Mouse (Mus musculus): ENCODE data around the gene Spx.

The Spx gene

DNA sequence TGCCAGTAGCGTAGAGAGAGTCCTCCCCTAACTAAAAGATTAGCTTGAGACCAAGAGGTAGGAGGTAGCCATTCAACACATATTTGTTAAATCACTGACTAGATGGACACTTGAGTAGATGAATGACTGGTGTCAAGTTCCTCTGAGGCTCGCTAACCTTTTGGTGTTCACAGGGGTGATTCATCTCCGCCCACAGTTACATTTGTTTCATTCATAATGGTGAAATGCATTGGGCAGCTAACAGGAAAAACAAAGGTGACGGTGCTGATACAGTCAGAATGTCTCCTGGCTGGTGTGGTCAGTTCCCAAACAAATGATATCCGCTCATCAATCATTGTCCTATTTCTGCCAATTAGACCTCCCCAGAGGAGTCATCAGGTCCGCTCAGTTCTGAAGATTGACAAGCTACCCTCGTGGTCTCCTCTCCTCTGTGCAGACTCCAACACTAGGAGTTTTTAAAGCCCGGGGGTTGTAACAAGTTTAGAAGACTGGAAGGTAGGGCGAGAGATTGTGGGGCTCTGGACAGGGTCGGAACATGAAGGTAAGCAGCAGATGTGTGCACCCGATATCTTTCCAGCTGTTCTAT, at the start of gene Spx:
TSS of gene Spx (plus strand) at position 536 of the 586 bp plus-strand sequence.
- CTCF ChIA-PET = no interaction called here

DNA sequence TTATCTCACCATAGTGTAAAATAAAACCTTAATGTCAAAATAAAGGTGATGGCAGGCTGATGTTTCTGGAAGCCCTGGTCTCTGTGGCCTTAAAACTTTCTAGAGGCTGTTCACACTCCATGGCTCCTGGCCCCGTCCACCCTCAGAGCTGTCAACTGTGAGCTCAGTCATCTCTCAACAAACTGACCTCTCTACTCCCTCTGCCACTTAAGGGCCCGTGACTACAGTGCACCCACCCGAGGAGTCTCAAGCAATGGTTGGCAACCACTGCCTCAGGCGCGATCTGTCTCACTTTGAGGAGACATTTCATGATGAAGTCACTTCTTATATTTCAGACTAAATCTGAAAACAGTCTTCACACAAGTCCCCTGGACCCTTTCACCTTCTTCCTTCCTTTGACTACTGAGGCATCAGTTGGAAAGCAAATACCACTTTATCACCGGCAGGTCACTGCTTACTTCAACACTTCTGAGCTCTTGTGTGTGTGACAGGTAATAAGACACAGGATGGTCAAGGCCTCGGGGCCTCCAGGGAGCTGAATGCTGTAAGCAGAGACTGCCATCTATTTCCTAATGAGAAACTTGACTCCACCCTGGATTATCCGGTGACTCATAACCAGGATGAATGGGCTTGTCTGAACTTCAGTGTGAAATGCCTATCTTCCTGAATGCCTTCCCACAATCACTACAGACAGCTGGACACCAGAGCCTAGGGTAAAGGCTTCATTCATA, 47.3 kb upstream of the Spx start:
- CTCF ChIA-PET = no interaction called here

DNA sequence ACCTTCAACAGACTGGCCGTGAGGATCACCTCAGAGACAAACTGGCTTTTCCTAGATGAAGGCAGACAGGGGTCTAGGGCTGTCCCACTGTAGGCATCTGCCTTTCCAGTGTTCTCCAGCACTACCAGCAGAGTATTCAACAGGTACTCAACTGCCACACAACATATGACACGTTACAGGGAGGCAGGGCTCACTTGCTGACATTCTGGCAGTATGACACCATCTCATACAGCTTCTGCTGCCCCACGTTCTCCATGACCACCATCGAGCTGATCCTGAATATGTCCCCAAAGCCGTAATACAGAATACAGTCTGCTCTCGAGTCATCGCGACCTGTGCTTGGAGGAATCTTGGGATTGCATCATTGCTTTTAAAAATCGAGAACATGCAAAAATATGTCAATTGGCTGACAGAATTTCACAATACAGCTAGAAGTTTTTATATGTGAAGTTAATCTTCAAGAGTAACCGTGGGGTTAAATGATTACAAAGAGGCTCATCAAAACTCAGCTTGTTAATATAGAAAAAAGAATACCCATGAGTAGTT, 46.7 kb upstream of the Spx start:
- CTCF ChIA-PET = interaction anchor here (0.7 kb wide), 1 partner anchor 24 kb away, joined by 3 read pairs; no protein-coding TSS in a partner anchor

DNA sequence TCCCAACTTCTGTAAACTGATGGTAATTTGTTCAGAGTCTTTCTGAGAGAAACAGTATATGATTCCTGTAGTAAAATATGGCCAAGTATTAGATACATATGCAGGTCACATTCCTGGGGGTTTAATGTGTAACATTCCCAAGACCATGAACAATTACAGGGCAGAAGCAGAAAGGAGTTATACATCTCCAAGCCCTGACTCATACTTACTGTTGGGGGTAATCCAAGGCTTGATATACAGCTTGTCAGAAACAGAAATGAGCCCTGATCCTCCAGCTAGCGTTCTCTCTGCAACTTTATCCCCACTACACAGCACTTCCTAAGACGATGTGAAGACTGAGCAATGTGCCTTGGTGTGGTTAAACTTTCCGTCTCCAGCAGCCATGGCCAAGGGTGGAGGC, 45.7 kb upstream of the Spx start:
- CTCF ChIA-PET = no interaction called here

DNA sequence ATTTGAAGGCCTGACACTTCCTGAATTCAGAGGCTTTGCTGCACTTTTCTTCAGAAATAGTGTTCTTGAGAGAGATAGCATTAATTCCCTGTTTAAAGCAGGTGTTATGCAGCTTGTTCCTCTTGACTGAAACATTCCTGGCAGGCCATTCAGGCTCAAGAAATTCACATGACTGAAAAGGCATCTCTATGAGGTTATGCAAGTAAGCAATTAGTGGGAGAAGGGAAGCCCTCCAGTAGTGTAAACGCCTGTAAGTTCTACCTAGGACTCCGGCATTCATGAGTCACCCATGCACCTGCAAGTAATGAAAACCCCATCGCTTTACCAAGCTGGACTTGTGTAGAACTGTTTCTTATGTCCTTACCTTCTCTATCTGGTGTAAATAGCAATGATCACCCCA, 43.7 kb upstream of the Spx start:
- CTCF ChIA-PET = no interaction called here

DNA sequence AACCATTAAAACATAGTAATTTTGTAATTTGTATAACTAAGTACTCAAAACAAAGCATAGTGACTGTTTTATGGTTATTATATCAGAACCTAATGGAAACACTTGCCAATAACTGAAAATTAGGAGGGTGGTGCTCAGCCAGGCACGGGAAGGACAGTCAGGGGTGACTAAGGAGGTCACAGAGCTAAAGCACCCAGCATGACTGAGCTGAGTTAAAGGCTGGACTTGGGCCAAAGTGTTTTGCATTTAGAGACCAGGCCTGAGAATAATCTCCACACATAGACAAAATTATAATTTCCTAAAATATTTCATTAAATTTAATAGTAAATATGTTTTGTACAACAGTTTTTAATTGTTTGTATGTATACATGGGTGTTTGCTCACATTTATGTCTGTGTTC, 36.2 kb upstream of the Spx start:
- CTCF ChIA-PET = no interaction called here

DNA sequence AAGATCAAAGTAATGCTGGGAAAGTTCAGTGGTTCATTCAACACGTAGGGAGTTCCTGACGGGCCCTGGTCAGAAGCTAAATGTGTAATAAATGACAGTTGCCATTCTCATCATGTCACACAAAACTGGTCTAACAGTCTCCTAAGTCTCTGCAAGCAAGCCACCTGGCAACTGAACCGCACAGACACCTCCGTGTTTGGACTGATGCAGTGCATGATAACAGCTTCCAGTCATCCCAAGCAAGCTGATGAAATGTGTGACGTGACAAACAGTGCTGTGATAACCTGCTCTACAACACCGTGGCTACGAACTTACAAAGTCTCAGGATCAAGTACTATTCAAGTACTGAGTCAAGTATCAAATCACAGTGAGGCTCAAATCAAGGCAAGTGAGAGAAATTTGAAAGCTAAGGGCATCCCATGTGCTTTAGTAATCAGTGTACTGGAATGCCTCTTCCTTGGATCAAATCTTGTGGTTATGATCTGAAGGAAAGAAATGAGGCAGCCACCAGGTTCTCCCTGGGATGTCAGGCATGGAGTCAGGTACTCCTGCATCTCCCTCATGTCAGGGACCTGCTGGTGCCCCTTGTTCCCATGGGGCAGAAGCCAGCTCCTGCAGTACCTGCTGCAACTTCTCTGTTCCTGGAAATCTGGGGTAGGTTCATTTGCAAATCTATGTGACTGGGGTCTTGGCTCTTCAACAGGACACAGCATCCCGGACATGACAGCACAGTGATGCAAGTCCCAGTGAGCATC, 34.5 kb upstream of the Spx start:
- CTCF ChIA-PET = no interaction called here

DNA sequence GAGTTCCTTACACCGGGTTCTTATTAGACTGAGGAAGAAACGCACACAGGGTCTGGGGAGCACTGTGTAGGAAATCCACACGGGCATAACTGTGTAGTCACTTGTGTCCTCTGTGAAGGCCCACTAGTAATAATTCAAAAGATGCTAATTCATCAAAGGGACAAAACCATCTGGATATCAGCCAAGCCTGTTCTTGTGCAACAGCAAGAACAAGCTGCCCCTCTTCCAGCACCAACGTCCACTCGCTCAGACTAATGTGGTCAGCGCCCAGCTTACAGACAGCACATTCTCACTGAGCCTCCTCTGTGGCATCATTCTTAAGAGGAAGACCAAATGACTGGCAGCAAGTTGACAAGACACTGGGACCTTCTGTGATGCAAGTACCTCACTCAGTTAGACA, 33.3 kb upstream of the Spx start:
- CTCF ChIA-PET = no interaction called here

DNA sequence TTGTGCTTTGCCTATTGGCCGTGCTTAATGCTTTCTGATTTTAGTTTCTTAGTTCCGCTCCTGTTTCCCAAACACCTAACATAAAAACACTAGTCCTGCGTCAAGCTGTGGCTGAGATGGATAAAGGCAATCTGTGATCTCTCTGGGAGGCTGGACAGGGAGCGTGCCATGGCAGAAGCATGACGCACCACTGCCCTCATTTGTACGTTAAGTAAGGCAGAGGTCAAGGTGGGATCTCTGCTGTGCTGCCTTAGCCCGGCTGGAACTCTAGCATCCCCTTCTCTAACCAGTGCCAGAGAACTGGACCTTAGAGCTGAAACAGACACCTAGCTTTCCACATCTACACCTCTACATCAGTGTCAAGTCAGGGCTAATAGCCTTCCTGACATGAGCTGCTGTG, 31.6 kb upstream of the Spx start:
- CTCF ChIA-PET = no interaction called here

DNA sequence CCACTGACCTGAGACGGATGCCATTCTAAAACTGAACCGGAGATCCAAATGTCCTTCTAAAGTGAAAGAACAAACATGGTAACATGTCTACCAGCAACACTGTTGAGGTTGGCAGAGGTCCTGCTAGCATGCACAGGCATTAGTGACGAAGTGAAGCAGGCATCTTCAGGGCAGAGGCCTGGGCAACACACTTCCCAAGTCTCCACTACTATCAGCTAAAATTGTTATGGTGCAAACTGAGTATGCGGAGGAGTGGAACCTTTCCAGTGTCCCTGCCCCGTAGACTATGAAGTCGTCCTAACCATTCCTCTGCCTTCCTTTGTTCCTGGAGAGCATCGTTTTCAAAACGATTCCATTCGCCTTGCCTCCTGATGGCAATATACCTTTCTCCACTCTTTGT, 28.7 kb upstream of the Spx start:
- CTCF ChIA-PET = interaction anchor here (0.8 kb wide), 1 partner anchor 1760 kb away, joined by 5 read pairs; no protein-coding TSS in a partner anchor

DNA sequence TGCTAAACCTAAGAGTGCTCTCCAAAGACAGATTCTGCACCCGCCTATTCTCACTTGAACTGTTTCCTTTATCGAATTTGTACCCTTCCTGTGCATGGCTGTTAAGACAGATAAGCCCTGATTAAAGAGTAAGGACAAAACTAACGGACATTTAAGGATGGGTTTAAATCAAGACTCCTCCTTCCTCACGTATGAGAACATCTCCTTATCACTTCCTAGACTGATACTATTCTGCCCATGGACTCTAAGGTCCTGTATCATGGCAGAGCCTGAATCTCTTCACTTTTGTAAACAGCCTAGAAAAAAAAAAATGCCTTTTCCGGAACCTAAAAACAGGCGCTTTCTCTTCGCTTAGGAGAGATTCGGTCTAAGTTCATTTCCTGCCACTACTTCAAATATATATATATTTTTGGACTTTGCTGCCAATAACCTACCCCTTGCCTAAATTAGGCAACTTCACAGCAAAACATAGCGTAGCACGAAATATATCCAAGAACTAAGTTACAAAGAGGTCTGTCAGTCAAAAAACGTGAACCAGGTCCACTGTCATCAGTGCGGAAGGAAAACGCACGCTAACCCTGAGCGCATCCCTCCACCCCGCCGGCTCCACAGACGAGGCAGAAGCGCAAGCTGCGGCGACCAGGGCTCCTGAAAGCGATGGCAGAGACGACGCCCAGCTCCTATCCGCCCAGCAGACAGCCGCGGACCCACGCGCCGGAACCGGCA, 26.8 kb upstream of the Spx start:
- CTCF ChIA-PET = no interaction called here

DNA sequence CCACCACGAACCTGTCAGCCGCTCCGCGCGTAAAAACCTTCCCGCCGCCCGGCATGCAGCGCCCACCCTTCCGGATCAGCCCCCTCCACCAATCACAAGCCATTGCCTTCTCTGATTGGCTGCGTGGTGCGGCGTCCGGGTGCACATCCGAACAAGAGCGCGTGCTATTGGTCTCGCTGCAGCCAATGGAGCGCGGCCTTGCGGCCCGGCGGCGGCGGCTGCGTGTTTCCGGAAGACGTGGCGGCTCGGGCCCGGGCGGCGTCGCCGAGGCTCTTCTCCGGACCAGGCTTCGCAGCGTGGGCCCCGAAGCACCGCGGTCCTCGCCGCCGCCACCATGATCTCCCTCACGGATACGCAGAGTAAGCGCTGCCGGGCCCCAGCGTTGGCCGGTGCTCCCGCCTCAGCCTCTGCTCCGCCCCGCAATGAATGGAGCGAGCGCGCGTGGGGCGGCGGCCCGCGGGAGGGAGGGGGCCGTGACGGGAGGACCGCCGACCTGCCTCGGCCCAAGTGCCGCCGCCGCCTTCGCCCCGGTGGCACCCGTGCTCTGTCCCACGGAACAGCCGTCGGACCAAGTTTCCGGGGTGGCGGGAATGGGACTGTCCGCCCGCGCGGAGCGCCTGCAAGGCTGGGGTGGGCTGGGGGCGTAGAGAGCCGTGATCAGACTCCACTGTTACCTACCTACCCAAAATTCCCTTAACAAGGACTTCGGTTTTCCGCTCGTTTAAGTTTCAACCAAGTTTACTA, 26.1 kb upstream of the Spx start, which contains the start of the genes Recql and Golt1b:
TSS of gene Recql (minus strand) at position 77 of the 744 bp plus-strand sequence.
TSS of gene Golt1b (plus strand) at position 211 of the 744 bp plus-strand sequence.
- CTCF ChIA-PET = no interaction called here

DNA sequence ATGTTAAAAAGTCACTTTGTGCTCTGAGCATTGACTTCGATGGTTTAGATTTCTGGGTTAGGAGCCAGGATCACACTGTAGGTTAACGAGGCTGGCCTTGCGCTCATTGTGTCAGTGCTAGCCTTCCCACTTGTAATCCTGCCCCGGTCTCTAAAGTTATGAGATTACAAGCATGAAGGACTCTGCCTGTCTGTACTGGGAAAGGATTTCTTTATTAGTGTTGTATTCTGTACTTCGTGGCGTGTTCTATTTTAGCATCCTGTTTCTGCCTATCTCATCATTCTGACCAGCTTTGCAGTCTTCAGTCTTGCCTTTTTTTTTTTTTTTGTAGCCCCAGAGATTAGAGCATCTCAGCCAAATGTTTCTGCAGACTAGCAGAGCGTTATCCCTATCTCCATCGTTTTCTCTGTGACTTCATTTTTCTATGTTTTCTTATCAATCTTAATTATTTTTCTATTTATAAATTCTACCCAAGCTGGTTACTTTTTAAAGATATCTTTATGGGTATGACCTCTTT, 25.4 kb upstream of the Spx start:
- CTCF ChIA-PET = no interaction called here

DNA sequence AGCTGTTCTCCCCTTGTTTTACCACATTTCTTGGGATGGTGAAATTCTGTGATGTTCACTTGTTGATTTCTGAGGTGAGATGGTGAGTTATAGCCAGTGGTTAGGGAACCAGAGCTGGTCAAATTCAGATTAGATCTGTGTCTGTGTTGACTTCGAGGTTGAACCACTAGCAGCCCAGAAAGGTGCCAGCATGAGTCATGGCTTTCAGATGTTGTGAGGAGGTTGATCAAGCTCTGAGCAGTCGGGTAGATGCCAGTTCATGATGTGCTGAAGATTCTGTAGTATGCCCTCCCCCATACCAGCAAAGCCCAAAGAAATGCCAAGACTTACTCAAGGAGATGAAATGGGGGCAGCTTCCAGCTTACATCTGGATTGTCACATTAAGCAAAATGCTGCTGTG, 24.1 kb upstream of the Spx start:
- CTCF ChIA-PET = no interaction called here

DNA sequence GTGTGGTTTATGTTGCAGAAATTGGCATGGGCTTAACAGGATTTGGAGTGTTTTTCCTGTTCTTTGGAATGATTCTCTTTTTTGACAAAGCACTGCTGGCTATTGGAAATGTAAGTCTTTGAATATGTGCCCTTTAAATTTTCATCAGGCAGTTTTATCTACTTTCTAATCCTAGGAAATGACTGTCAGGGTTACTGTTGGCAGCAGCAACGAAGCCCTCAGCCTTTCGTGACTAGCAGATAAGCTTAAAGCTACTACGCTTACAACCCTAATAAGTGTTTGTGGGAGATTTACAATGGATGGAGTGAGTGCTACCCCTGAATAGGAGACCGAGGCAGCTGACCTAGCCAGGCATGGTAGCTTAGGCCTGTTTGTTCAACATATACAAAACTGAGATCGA, 20.9 kb upstream of the Spx start:
- CTCF ChIA-PET = no interaction called here

DNA sequence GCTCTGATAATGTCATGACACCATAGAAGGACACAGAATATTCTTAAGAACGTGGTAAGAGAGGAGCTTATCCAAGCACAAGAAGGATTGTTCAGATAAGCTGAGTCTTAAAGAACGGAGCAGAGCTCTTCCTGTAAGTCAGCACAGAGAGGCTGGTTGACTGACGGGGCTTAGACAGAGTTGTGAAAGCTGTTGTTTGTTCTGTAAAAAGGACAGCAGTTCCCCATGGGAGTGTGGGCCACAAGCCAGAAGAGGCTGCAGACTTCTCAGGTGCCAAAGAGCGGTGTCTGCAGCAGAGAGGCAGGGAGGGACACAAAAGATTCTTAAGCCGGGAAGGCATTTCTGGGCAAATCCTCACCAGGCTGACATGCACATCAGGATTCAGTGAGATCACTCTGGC, 18.6 kb upstream of the Spx start:
- CTCF ChIA-PET = no interaction called here

DNA sequence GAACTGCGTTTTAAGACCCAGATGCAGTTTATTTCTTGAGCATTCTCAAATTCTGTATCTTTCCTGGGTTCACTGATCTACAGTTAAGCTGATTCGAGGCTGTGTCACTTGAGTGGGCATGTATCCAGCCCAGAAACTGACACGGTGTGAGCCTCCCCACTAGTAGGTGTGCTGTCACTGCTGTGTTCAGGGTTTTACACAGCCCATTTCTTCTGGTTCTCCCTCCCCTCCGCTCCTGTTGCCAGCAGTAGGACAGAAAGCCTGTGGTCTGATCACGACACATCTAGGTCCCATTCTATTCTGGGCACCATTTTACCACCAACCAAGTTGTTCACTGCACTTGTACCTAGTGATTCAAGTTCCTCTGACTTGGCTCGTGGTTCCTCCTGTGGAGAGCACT, 17.5 kb upstream of the Spx start:
- CTCF ChIA-PET = no interaction called here

DNA sequence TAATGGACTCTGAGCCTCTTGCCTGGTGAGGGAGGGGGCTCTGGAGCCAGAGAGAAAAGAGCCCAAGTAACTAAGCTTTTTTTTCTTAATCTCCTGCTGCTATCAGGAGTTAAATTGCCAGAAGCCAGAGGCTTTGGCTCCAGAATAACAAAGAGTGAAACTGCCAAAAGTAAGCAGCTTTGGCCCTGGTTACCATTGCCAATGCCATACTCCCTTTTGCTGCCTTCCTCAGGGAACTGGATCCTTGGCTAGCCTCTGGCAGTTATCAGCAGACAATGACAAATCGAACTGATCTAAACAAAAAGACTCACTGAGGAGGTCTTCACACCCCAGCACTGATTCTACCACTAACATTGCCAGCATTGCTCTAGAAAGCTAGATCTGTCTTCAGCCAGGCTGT, 2.1 kb upstream of the Spx start:
- CTCF ChIA-PET = no interaction called here

DNA sequence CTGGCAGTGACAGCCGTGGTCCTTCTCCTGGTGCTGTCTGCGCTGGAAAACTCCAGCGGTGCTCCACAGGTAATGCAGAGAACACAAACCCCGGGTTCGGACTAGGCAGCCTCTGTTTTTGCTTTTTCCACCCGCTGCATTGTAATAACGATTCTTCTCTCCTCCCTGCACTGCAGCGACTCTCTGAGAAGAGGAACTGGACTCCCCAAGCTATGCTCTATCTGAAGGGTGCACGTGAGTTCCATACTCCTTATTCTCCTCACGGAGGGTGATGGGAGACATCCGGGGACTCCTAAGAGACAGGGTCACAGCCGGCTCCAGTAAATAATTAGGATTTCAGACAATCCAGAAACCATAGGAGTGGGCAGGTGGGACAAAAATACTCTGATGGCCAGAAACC, 604 bp downstream of the Spx start:
- CTCF ChIA-PET = no interaction called here

DNA sequence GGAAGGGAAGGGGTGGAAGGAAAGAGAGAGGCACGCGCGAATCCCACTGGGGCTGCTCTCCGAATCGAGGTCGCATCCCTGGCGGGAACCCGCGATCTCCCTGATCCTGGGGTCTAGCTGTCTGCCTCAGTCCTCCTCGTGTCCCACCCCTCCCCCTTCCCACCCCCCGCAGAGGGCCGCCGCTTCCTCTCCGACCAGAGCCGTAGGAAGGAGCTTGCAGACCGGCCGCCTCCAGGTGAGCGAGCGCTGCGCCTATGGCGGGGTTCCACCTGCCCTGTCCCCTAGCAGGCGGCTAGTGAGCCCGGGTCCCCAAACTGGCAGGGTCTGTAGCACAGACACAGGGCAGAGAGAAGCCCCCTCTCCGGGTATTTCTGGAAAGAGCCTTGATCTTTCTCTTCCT, 1.4 kb downstream of the Spx start:
- CTCF ChIA-PET = no interaction called here

DNA sequence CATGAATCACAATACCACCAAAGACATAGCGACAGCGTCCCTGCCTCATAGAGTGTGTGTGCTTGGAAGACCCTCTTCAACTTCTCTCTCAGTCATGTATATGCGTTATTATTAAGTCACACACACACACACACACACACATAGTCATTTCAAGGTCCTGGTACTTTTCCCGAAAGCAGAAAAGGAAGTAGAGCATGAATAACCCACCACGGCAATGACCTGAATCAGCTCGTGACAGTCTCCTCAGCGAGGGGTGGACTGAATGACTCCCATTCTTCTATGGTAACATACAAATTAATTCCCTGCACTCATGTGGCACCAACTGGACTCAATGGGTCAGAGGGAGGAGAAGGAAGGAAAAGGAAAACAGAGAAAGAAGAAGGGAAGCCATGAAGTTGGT, 11.7 kb downstream of the Spx start:
- CTCF ChIA-PET = no interaction called here

Measured in spleen, embryonic (tissue).